Mouse (Mus musculus) MEL (cell line): ENCODE results near the gene Olfr1356. TPM values are rescaled to one million over a fixed set of nuclear protein-coding genes. Genes with fewer than 3 reads are reported as not detected.

ENCODE experiments used
- DNase-seq: peaks from one replicate; pipeline ENCODE4 v3.0.0; 2011; ENCODE audit warnings: low read depth, low spot score
- H3K27ac ChIP-seq: 2 replicates; pipeline ENCODE4 v1.5.1; 2012; ENCODE audit warnings: low read depth, mild to moderate bottlenecking, control low read depth, low read length, moderate library complexity; ENCODE audit not compliant: control insufficient read depth
- H3K27me3 ChIP-seq, 2 experiments: fragments of 150-350 bp in 1 of 2; sonication (generic) in 1 of 2; 2 replicates each; pipeline ENCODE4 v1.6.1; 2012; ENCODE audit warnings: low read length in 2 of 2, mild to moderate bottlenecking in 2 of 2, improper control_type of control experiment in 1 of 2, moderate library complexity in 1 of 2; ENCODE audit not compliant: insufficient read depth in 2 of 2, control insufficient read depth in 1 of 2
- H3K36me3 ChIP-seq, 2 experiments: 2 replicates each; pipeline ENCODE4 v1.6.1; 2012 to 2014; ENCODE audit warnings: low read length in 2 of 2, improper control_type of control experiment in 1 of 2, inconsistent platforms in 1 of 2, mild to moderate bottlenecking in 1 of 2; ENCODE audit not compliant: insufficient read depth in 2 of 2, control insufficient read depth in 1 of 2
- H3K4me1 ChIP-seq, 2 experiments: fragments of 150-350 bp in 1 of 2; sonication (generic) in 1 of 2; 2 replicates each; pipeline ENCODE4 v1.6.1; 2012; ENCODE audit warnings: low read length in 2 of 2, improper control_type of control experiment in 1 of 2, mild to moderate bottlenecking in 1 of 2; ENCODE audit not compliant: insufficient read depth in 2 of 2, control insufficient read depth in 1 of 2
- H3K4me3 ChIP-seq, 2 experiments: fragments of 150-350 bp in 1 of 2; sonication (generic) in 1 of 2; 2 replicates each; pipeline ENCODE4 v1.5.1; 2012; ENCODE audit warnings: low read depth in 2 of 2, low read length in 2 of 2, mild to moderate bottlenecking in 2 of 2, moderate library complexity in 2 of 2, control low read depth in 1 of 2, improper control_type of control experiment in 1 of 2; ENCODE audit not compliant: control insufficient read depth in 1 of 2, insufficient read depth in 1 of 2
- H3K79me2 ChIP-seq: 2 replicates; pipeline ENCODE4 v1.6.1; 2012; ENCODE audit warnings: mild to moderate bottlenecking, low read length, moderate library complexity; ENCODE audit not compliant: control insufficient read depth, poor library complexity, insufficient read depth
- H3K9ac ChIP-seq: 2 replicates; pipeline ENCODE4 v1.6.1; 2012; ENCODE audit warnings: low read depth, mild to moderate bottlenecking, control low read depth, low read length, moderate library complexity; ENCODE audit not compliant: control insufficient read depth, poor library complexity, severe bottlenecking
- H3K9me3 ChIP-seq: fragments of 150-350 bp; sonication (generic); replicated peaks from 2 replicates; pipeline ENCODE4 v1.6.1; 2012; ENCODE audit warnings: mild to moderate bottlenecking, low read length, improper control_type of control experiment, moderate library complexity; ENCODE audit not compliant: insufficient read depth
- CHD2 ChIP-seq: IDR thresholded peaks from 2 replicates; pipeline ENCODE4 v1.6.1; 2011; ENCODE audit warnings: low read length, improper control_type of control experiment
- ETS1 ChIP-seq: IDR thresholded peaks from 2 replicates; pipeline ENCODE4 v1.6.1; 2012; ENCODE audit warnings: low read depth, mild to moderate bottlenecking, inconsistent platforms, low read length, improper control_type of control experiment, moderate library complexity
- GATA1 ChIP-seq: IDR thresholded peaks from 2 replicates; pipeline ENCODE4 v1.6.1; 2011; ENCODE audit warnings: low read depth, low read length, improper control_type of control experiment
- MAFK ChIP-seq: IDR thresholded peaks from 2 replicates; pipeline ENCODE4 v1.6.1; 2011; ENCODE audit warnings: low read depth, mild to moderate bottlenecking, low read length, improper control_type of control experiment, borderline replicate concordance
- MEF2A ChIP-seq: IDR thresholded peaks from 2 replicates; pipeline ENCODE4 v1.6.1; 2014; ENCODE audit warnings: low read depth, mild to moderate bottlenecking, inconsistent platforms, low read length, improper control_type of control experiment; ENCODE audit not compliant: poor library complexity, insufficient replicate concordance, severe bottlenecking; ENCODE audit errors: extremely low read depth
- MYC ChIP-seq: IDR thresholded peaks from 2 replicates; pipeline ENCODE4 v1.6.1; 2011; ENCODE audit warnings: low read depth, mild to moderate bottlenecking, low read length, improper control_type of control experiment, moderate library complexity
- NRF1 ChIP-seq: IDR thresholded peaks from 2 replicates; pipeline ENCODE4 v1.6.1; 2014; ENCODE audit warnings: low read depth, mild to moderate bottlenecking, inconsistent platforms, low read length, improper control_type of control experiment, moderate library complexity; ENCODE audit not compliant: poor library complexity, insufficient read depth, severe bottlenecking
- POLR2AphosphoS5 ChIP-seq: IDR thresholded peaks from 2 replicates; pipeline ENCODE4 v1.6.1; 2012; ENCODE audit warnings: low read depth, borderline replicate concordance, mild to moderate bottlenecking, inconsistent platforms, low read length, moderate library complexity, mixed read lengths
- RAD21 ChIP-seq: IDR thresholded peaks from 2 replicates; pipeline ENCODE4 v1.6.1; 2011; ENCODE audit warnings: mild to moderate bottlenecking, low read depth, low read length, improper control_type of control experiment
- SMC3 ChIP-seq: IDR thresholded peaks from 2 replicates; pipeline ENCODE4 v1.6.1; 2011; ENCODE audit warnings: low read depth, low read length, improper control_type of control experiment
- TBP ChIP-seq: IDR thresholded peaks from 2 replicates; pipeline ENCODE4 v1.8.0; 2011; ENCODE audit warnings: low read depth, low read length, improper control_type of control experiment
- TCF12 ChIP-seq: IDR thresholded peaks from 2 replicates; pipeline ENCODE4 v1.6.1; 2014; ENCODE audit warnings: low read depth, mild to moderate bottlenecking, inconsistent platforms, low read length, improper control_type of control experiment, moderate library complexity
- UBTF ChIP-seq: IDR thresholded peaks from 2 replicates; pipeline ENCODE4 v1.6.1; 2012; ENCODE audit warnings: low read depth, mild to moderate bottlenecking, inconsistent platforms, low read length, improper control_type of control experiment, moderate library complexity, borderline replicate concordance; ENCODE audit not compliant: insufficient read depth
- USF1 ChIP-seq: IDR thresholded peaks from 2 replicates; pipeline ENCODE4 v1.6.1; 2014; ENCODE audit warnings: low read depth, mild to moderate bottlenecking, inconsistent platforms, low read length, improper control_type of control experiment, moderate library complexity
- USF2 ChIP-seq, 2 experiments: IDR thresholded peaks; 2 replicates each; pipeline ENCODE4 v1.6.1; 2011 to 2012; ENCODE audit warnings: improper control_type of control experiment in 2 of 2, low read length in 2 of 2, borderline replicate concordance in 1 of 2, inconsistent platforms in 1 of 2, low read depth in 1 of 2, mild to moderate bottlenecking in 1 of 2; ENCODE audit not compliant: insufficient read depth in 1 of 2
- ZNF384 ChIP-seq: IDR thresholded peaks from 2 replicates; pipeline ENCODE4 v1.6.1; 2012; ENCODE audit warnings: low read depth, mild to moderate bottlenecking, inconsistent platforms, low read length, improper control_type of control experiment
- polyA plus RNA-seq, 2 experiments: library from polyadenylated mRNA; stranded (reverse) in 1 of 2; unstranded in 1 of 2; fragments of >175 nt in 1 of 2; fragments of >200 nt in 1 of 2; gene quantifications; 2 replicates each; pipeline versions ENCODE4 v1.2.1 to v1.2.4; 2012; ENCODE audit warnings: low replicate concordance in 2 of 2, low read depth in 1 of 2; ENCODE audit not compliant: insufficient read length in 2 of 2, insufficient read depth in 1 of 2, missing spikeins in 1 of 2
- total RNA-seq: library from RNA; depleted of rRNA; stranded (reverse); fragments of 300-350 nt; gene quantifications from 2 replicates; pipeline ENCODE4 v1.2.3, GENCODE M21; 2012; rRNA removed

Gene Olfr1356
- total and polyA plus RNA-seq, 3 experiments, result not detected

DNA sequence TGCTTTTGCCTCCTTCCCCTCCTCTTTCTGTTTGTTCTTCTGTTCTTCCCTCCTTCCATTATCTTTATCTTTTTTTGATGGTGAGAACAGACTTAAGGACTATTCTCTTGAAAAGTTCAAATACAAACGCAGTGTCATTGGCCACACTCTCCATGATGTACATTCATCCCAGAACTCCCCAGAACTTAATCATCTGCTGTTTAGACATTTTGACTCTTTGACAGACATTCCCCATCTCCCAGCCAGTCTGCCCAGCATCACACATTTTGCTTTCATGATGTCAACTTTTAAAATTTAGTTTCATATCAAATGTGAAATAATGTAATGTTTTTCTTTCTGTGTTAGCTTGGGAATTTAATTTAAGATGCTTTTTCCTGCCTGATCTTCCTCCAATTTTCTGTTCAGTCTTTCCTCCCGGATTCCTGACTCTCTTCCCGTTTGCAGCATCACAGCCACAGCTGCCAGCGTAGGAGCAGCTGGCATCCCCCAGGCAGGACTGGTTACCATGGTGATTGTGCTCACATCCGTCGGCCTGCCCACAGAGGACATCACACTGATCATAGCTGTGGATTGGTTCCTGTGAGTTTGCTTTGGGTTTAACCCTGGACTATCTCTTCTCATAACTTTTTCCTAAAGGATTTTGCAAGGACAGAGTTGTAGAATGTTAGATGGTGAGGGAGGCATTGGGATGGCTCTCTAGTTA lies 39.5 kb downstream of the Olfr1356 start:
- H3K4me3 ChIP-seq, result no peak overlapping the region
- no peaks in the 10 kb centered on the region for H3K9me3 ChIP-seq
- no peak overlapping the region for H3K27ac ChIP-seq
- TF ChIP-seq MAFK (no peak), POLR2AphosphoS5 (no peak), USF1 (no peak), UBTF (no peak), ZNF384 (no peak), CHD2 (no peak), NRF1 (no peak), SMC3 (no peak), TCF12 (no peak), GATA1 (no peak), TBP (no peak), MYC (no peak)
- H3K36me3 ChIP-seq, result no peaks in the 10 kb centered on the region
- H3K79me2 ChIP-seq, result no peaks in the 10 kb centered on the region
- DNase-seq, result no peak
- H3K27me3 ChIP-seq, result no peaks in the 10 kb centered on the region
- no peak overlapping the region for H3K9ac ChIP-seq
- no peaks in the 10 kb centered on the region for H3K4me1 ChIP-seq

DNA sequence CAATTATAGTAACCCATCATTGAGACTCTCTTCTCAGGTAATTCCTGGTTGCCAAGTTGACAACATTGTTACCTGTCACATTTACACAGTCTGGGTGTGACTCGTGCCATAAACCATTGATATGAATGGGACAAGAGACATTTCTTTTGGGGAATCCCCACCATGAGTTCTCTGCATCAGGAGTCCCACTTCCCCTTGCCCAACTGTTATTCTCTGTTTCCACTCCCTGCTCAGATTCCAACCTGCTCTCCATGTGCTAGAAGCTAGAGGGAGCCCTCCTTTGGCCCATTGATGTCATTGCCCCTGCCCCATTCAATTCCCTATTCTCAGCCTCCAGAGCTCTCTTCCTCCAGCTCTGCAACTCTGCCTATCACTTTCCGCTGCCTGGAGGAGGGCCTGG lies 50.5 kb downstream of the Olfr1356 start:
- no peaks in the 10 kb centered on the region for H3K36me3 ChIP-seq
- H3K4me3 ChIP-seq, result no peak overlapping the region
- no peak for DNase-seq
- TF ChIP-seq ETS1 (no peak), GATA1 (no peak), MEF2A (no peak), USF2 (IDR thresholded peaks at IDR 0.05; ENCODE audit: borderline replicate concordance in 1 of 2, insufficient read depth in 1 of 2, low read depth in 1 of 2, low read length in 2 of 2) (no peak), RAD21 (no peak)
- H3K79me2 ChIP-seq, result no peaks in the 10 kb centered on the region
- H3K4me1 ChIP-seq, result no peaks in the 10 kb centered on the region
- H3K27ac ChIP-seq, result no peak overlapping the region
- H3K9me3 ChIP-seq, result no peaks in the 10 kb centered on the region
- no peaks in the 10 kb centered on the region for H3K27me3 ChIP-seq
- H3K9ac ChIP-seq, result no peak overlapping the region

Other genes with a start within 250 kb of the Olfr1356 start
- not detected in 2 replicates for gene Olfr1357, start 234.1 kb downstream of the Olfr1356 start, total RNA-seq
- gene Olfr1357, start 234.1 kb downstream of the Olfr1356 start, polyA plus RNA-seq, result not detected
- not detected in 2 replicates for gene Casp14, start 133.9 kb downstream of the Olfr1356 start, total RNA-seq
- gene Casp14, start 133.9 kb downstream of the Olfr1356 start, polyA plus RNA-seq, result not detected
- gene Ccdc105, start 99.1 kb downstream of the Olfr1356 start, total RNA-seq, result not detected in 2 replicates
- not detected for gene Ccdc105, start 99.1 kb downstream of the Olfr1356 start, polyA plus RNA-seq
- gene Slc1a6, start 71.7 kb downstream of the Olfr1356 start, total RNA-seq, result not detected in 2 replicates
- not detected for gene Slc1a6, start 71.7 kb downstream of the Olfr1356 start, polyA plus RNA-seq
- not detected in 2 replicates for gene Olfr1355, start 23.4 kb upstream of the Olfr1356 start, total RNA-seq
- not detected for gene Olfr1355, start 23.4 kb upstream of the Olfr1356 start, polyA plus RNA-seq
- gene Olfr1354, start 61.0 kb upstream of the Olfr1356 start, total RNA-seq, result not detected in 2 replicates
- gene Olfr1354, start 61.0 kb upstream of the Olfr1356 start, polyA plus RNA-seq, result not detected
- gene Olfr8, start 98.5 kb upstream of the Olfr1356 start, total RNA-seq, result not detected in 2 replicates
- not detected for gene Olfr8, start 98.5 kb upstream of the Olfr1356 start, polyA plus RNA-seq
- gene Olfr1353, start 111.1 kb upstream of the Olfr1356 start, total RNA-seq, result not detected in 2 replicates
- gene Olfr1353, start 111.1 kb upstream of the Olfr1356 start, polyA plus RNA-seq, result not detected
- not detected in 2 replicates for gene Olfr1352, start 128.9 kb upstream of the Olfr1356 start, total RNA-seq
- not detected for gene Olfr1352, start 128.9 kb upstream of the Olfr1356 start, polyA plus RNA-seq
- not detected in 2 replicates for gene Olfr1351, start 160.3 kb upstream of the Olfr1356 start, total RNA-seq
- not detected for gene Olfr1351, start 160.3 kb upstream of the Olfr1356 start, polyA plus RNA-seq
- gene Olfr57, start 176.6 kb upstream of the Olfr1356 start, total RNA-seq, result not detected in 2 replicates
- not detected for gene Olfr57, start 176.6 kb upstream of the Olfr1356 start, polyA plus RNA-seq
- 1.4 and 2.4 TPM in 2 replicates for gene 2610008E11Rik, start 245.4 kb upstream of the Olfr1356 start, total RNA-seq
- 1 to 10 TPM in 1 of 2 experiments, not detected in 1; 1.7 TPM for gene 2610008E11Rik, start 245.4 kb upstream of the Olfr1356 start, polyA plus RNA-seq